Mouse (Mus musculus) MEL (cell line): ENCODE data around the gene Prkcz.
A peak's percentile ranks its signal among the peaks of the same experiment; 100 is the strongest.

Source experiments
- CHD1 ChIP-seq: IDR thresholded peaks from 2 replicates; pipeline ENCODE4 v1.6.1; 2012; ENCODE audit warnings: low read depth, mild to moderate bottlenecking, inconsistent platforms, low read length, improper control_type of control experiment
- GABPA ChIP-seq: IDR thresholded peaks from 2 replicates; pipeline ENCODE4 v1.6.1; 2012; ENCODE audit warnings: low read depth, mild to moderate bottlenecking, inconsistent platforms, low read length, improper control_type of control experiment, moderate library complexity
- GATA1 ChIP-seq: IDR thresholded peaks from 2 replicates; pipeline ENCODE4 v1.6.1; 2011; ENCODE audit warnings: low read depth, low read length, improper control_type of control experiment
- POLR2A ChIP-seq, 2 experiments: IDR thresholded peaks; 2 replicates each; pipeline ENCODE4 v1.6.1; 2011 to 2012; ENCODE audit warnings: low read length in 2 of 2, mild to moderate bottlenecking in 2 of 2, control low read depth in 1 of 2, improper control_type of control experiment in 1 of 2, low read depth in 1 of 2, moderate library complexity in 1 of 2; ENCODE audit not compliant: control insufficient read depth in 1 of 2, insufficient read depth in 1 of 2, poor library complexity in 1 of 2
- TCF12 ChIP-seq: IDR thresholded peaks from 2 replicates; pipeline ENCODE4 v1.6.1; 2014; ENCODE audit warnings: low read depth, mild to moderate bottlenecking, inconsistent platforms, low read length, improper control_type of control experiment, moderate library complexity

DNA sequence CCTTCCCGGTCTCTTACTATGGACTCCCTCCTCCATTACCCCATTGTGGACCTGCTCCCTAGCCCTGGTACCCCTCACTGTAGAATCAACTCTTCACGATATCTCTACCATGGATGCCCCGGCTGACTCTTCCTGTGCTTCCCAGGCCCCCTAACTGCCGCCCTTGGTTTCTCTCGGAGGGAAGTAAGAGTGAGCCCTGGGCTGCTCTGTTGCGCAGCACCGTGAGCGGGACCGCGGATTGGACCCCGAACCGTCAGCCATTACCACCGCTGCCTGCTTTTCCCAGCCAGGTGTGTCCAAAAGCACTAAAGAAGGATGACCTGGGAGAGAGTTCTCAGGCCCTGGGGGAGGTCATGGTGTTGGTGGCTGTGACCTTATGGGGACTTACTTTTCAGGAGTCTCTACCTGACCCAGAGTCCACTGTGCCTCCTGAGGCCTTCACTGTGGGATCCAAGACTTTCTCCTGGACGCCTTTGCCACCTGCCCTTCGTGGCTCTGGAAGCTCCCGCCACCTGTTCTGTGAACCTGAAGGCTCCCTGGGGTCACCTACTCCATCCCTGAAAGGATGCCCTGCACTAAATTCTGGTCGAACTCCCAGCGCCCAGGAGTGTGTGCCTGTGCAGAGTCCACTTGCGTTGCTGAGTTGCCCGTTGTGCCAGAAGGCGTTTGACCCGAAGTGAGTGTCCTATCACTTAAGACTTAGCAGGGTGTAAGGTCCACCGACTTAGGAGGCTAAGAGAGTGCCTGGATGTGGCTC, 110.6 kb downstream of the Prkcz start:
- TF ChIP-seq POLR2A (IDR thresholded peaks at IDR 0.05; ENCODE audit: control insufficient read depth in 1 of 2, insufficient read depth in 1 of 2, low read depth in 1 of 2, low read length in 2 of 2, poor library complexity in 1 of 2), result peak; percentile 3 to 46; a peak in 1 of 4 replicates
- no peak for TF ChIP-seq CHD1
- no peak for TF ChIP-seq GABPA
- TF ChIP-seq GATA1, result no peak
- no peak for TF ChIP-seq TCF12
